Mouse (Mus musculus) erythroid progenitor cell, adult 5-6 weeks (primary cell): ENCODE measurements around the gene Sbno1. TPM values are rescaled to one million over a fixed set of nuclear protein-coding genes. Genes with fewer than 3 reads are reported as not detected.
"Not testable (repeated sequence)": the region's sequence is repeated elsewhere in the genome, so short reads cannot be mapped to it uniquely, and the experiment has no call there.

Experiments used
- ATAC-seq: replicated peaks from 2 replicates; pipeline ENCODE4 v1.8.0; 2016; ENCODE audit warnings: moderate number of reproducible peaks, mild to moderate bottlenecking, moderate TSS enrichment, inconsistent platforms; ENCODE audit not compliant: poor library complexity, low FRiP score, severe bottlenecking
- total RNA-seq, 2 experiments: library from RNA; stranded (forward) in 1 of 2; stranded (reverse) in 1 of 2; fragments of 150-400 nt in 1 of 2; fragments of 186-747, 209-891 nt in 1 of 2; gene quantifications; 2 replicates each; pipeline versions ENCODE4 v1.2.3 to v1.2.4; 2015 to 2017; ENCODE audit warnings: low replicate concordance in 2 of 2

Gene Sbno1
- total RNA-seq, 2 experiments from 2014 or later, result 59.9 to 106 TPM

GRCm38 (mm10) chr5:124342897-124343296 lies 82.9 kb downstream of the Sbno1 start:
- no peak for ATAC-seq

- not testable (repeated sequence) for ATAC-seq
These were observed 84.0 kb downstream of the Sbno1 start for GRCm38 (mm10) chr5:124341753-124342339.

- ATAC-seq, result no peak
These were observed 87.0 kb downstream of the Sbno1 start for GRCm38 (mm10) chr5:124338791-124339190.

- no peak for ATAC-seq
These were observed 87.9 kb downstream of the Sbno1 start for GRCm38 (mm10) chr5:124337909-124338308.

- ATAC-seq, result no peak
These were observed 88.7 kb downstream of the Sbno1 start for GRCm38 (mm10) chr5:124337103-124337502.

GRCm38 (mm10) chr5:124334392-124334791 lies 91.4 kb downstream of the Sbno1 start:
- ATAC-seq, result no peak

- ATAC-seq, result no peak
These were observed 95.7 kb downstream of the Sbno1 start for GRCm38 (mm10) chr5:124330086-124330485.

- peak; percentile 88 for ATAC-seq
These were observed 98.1 kb downstream of the Sbno1 start, which contains the start of the genes Mphosph9 and 2810006K23Rik for GRCm38 (mm10) chr5:124327510-124328364. Mphosph9 (minus strand) TSS chr5:124327972. 2810006K23Rik (plus strand) TSS chr5:124328089.

GRCm38 (mm10) chr5:124326829-124327228 lies 99.0 kb downstream of the Sbno1 start:
- ATAC-seq, result no peak

Other genes with a start within 250 kb of the Sbno1 start
- gene Pitpnm2, start 176.2 kb downstream of the Sbno1 start, total RNA-seq (2015; ENCODE audit: low replicate concordance), result 0.42 and 2.5 TPM in 2 replicates
- gene Pitpnm2, start 176.2 kb downstream of the Sbno1 start, total RNA-seq (2017; ENCODE audit: low replicate concordance), result 0.51 and 0.76 TPM in 2 replicates
- 39.0 and 47.6 TPM in 2 replicates for gene Mphosph9, start 98.0 kb downstream of the Sbno1 start, total RNA-seq (2015; ENCODE audit: low replicate concordance)
- 54.2 and 56.6 TPM in 2 replicates for gene Mphosph9, start 98.0 kb downstream of the Sbno1 start, total RNA-seq (2017; ENCODE audit: low replicate concordance)
- 2.9 and 8.4 TPM in 2 replicates for gene 2810006K23Rik, start 97.9 kb downstream of the Sbno1 start, total RNA-seq (2015; ENCODE audit: low replicate concordance)
- 5.1 and 6.2 TPM in 2 replicates for gene 2810006K23Rik, start 97.9 kb downstream of the Sbno1 start, total RNA-seq (2017; ENCODE audit: low replicate concordance)
- gene Cdk2ap1, start 62.9 kb downstream of the Sbno1 start, total RNA-seq (2015; ENCODE audit: low replicate concordance), result 80.5 and 89.0 TPM in 2 replicates
- gene Cdk2ap1, start 62.9 kb downstream of the Sbno1 start, total RNA-seq (2017; ENCODE audit: low replicate concordance), result 70.8 and 92.4 TPM in 2 replicates
- 307 and 377 TPM in 2 replicates for gene Kmt5a, start 13.9 kb upstream of the Sbno1 start, total RNA-seq (2015; ENCODE audit: low replicate concordance)
- 344 and 488 TPM in 2 replicates for gene Kmt5a, start 13.9 kb upstream of the Sbno1 start, total RNA-seq (2017; ENCODE audit: low replicate concordance)
- 7.1 and 7.9 TPM in 2 replicates for gene Rilpl2, start 52.4 kb upstream of the Sbno1 start, total RNA-seq (2015; ENCODE audit: low replicate concordance)
- 5.3 and 7.0 TPM in 2 replicates for gene Rilpl2, start 52.4 kb upstream of the Sbno1 start, total RNA-seq (2017; ENCODE audit: low replicate concordance)
- gene Snrnp35, start 57.1 kb upstream of the Sbno1 start, total RNA-seq (2015; ENCODE audit: low replicate concordance), result 1.7 and 7.9 TPM in 2 replicates
- gene Snrnp35, start 57.1 kb upstream of the Sbno1 start, total RNA-seq (2017; ENCODE audit: low replicate concordance), result 9.0 TPM in 1 of 2 replicates, not detected in the other
- gene Rilpl1, start 105.4 kb upstream of the Sbno1 start, total RNA-seq (2015; ENCODE audit: low replicate concordance), result not detected in 2 replicates
- gene Rilpl1, start 105.4 kb upstream of the Sbno1 start, total RNA-seq (2017; ENCODE audit: low replicate concordance), result not detected in 2 replicates
- gene Tmed2, start 114.7 kb upstream of the Sbno1 start, total RNA-seq (2015; ENCODE audit: low replicate concordance), result 454 and 638 TPM in 2 replicates
- 524 and 584 TPM in 2 replicates for gene Tmed2, start 114.7 kb upstream of the Sbno1 start, total RNA-seq (2017; ENCODE audit: low replicate concordance)
- 5.8 and 9.6 TPM in 2 replicates for gene Ddx55, start 126.9 kb upstream of the Sbno1 start, total RNA-seq (2015; ENCODE audit: low replicate concordance)
- 5.0 and 10.5 TPM in 2 replicates for gene Ddx55, start 126.9 kb upstream of the Sbno1 start, total RNA-seq (2017; ENCODE audit: low replicate concordance)
- gene Eif2b1, start 153.1 kb upstream of the Sbno1 start, total RNA-seq (2015; ENCODE audit: low replicate concordance), result 17.7 and 21.0 TPM in 2 replicates
- 7.8 and 15.2 TPM in 2 replicates for gene Eif2b1, start 153.1 kb upstream of the Sbno1 start, total RNA-seq (2017; ENCODE audit: low replicate concordance)
- gene Gtf2h3, start 153.1 kb upstream of the Sbno1 start, total RNA-seq (2015; ENCODE audit: low replicate concordance), result 6.1 and 20.5 TPM in 2 replicates
- gene Gtf2h3, start 153.1 kb upstream of the Sbno1 start, total RNA-seq (2017; ENCODE audit: low replicate concordance), result 4.7 and 16.6 TPM in 2 replicates
- gene Atp6v0a2, start 202.6 kb upstream of the Sbno1 start, total RNA-seq (2015; ENCODE audit: low replicate concordance), result 3.8 and 7.2 TPM in 2 replicates
- gene Atp6v0a2, start 202.6 kb upstream of the Sbno1 start, total RNA-seq (2017; ENCODE audit: low replicate concordance), result 7.6 and 8.5 TPM in 2 replicates